Mouse (Mus musculus): ENCODE data around the gene Brd2. TPM values are rescaled to one million over a fixed set of nuclear protein-coding genes. Genes with fewer than 3 reads are reported as not detected.

Brd2 gene
- polyA plus RNA-seq, 1 experiment from 2014 or later = 97.8 TPM

DNA sequence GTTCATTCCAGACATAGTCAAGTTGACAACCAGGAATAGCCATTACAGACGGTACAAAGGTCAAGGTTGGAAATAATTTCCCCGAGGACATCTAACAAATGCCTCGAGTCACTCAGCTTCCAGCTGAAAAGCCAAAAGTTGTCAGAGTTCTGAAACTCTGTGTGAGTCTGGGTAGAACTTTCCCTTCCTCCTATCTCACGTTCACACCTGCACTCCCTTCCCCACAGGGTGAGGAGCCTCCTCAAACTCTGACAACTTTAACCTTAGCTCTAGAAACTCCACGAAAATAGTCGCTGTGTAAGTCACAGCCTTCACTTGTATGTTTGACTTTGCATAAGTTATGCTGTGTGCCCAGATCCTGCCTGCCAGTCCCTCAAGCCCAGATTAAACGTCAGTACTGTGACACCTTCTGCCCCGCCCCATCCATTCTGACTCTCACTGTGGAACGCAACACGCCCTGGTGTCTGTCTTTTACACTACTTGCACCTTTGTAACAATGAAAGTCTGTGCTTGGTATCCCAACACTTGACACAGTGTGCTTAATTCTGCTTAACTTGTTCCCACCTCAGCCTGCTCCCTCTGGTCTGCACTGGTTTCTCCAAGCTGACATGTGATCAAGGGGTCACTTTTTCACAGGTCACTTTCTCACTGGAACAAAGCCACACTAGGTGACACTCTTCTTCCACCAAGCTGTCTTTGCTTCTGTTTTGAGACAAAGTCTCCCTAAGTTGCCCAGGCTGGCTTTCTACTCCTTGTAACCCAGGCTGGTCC is 23.5 kb downstream of the Brd2 start:
- H3K4me2 ChIP-seq (ENCODE audit: low read depth, low read length) = no peak overlapping the region
- H3K9ac ChIP-seq (ENCODE audit: low read length) = no peak overlapping the region
- no peaks in the 10 kb centered on the region for H3K4me1 ChIP-seq (replicated peaks; ENCODE audit: control insufficient read depth, insufficient read depth, low read length)
- H3K9me3 ChIP-seq (ENCODE audit: control insufficient read depth, low read length) = no peaks in the 10 kb centered on the region
- H3K4me3 ChIP-seq (ENCODE audit: low read length) = no peak overlapping the region
- ATAC-seq (ENCODE audit: low read depth) = no peak
- no peak overlapping the region for H3K27ac ChIP-seq (ENCODE audit: low read length)
- no peaks in the 10 kb centered on the region for H3K27me3 ChIP-seq (ENCODE audit: control insufficient read depth, insufficient read depth, low read depth, low read length)
- WGBS = 29% methylated on average over 10 of the region's 10 CpGs
- H3K36me3 ChIP-seq (ENCODE audit: control insufficient read depth, insufficient read depth, low read length) = no peaks in the 10 kb centered on the region

DNA sequence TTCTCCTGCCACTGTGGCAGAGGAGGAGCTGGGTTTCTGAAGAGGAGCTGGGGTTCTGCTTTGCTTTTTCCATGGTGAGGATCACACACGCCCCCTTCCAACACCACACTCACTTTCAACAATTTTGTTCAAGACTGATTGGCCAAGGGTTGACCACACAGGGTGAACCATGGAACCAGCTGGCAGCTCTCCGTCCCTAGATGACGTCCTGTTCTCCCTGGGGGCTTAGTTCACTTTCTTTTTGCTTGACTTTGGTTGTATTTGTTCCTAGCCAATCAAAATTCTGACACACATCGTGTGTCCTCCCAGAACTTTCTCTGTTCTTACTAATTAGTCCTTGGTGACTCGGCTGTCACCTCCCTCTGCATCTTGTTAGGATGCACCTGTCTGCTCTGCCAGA is 25.2 kb downstream of the Brd2 start:
- Histone ChIP-seq H3K27me3 (ENCODE audit: control insufficient read depth, insufficient read depth, low read depth, low read length) (no peaks in the 10 kb centered on the region), H3K9me3 (ENCODE audit: control insufficient read depth, low read length) (no peaks in the 10 kb centered on the region), H3K4me2 (ENCODE audit: low read depth, low read length) (no peak overlapping the region), H3K4me3 (ENCODE audit: low read length) (no peak overlapping the region), H3K4me1 (replicated peaks; ENCODE audit: control insufficient read depth, insufficient read depth, low read length) (no peaks in the 10 kb centered on the region), H3K36me3 (ENCODE audit: control insufficient read depth, insufficient read depth, low read length) (no peaks in the 10 kb centered on the region), H3K9ac (ENCODE audit: low read length) (no peak overlapping the region), H3K27ac (ENCODE audit: low read length) (no peak overlapping the region)
- 71% methylated on average over 5 of the region's 5 CpGs for WGBS
- no peak for ATAC-seq (ENCODE audit: low read depth)

DNA sequence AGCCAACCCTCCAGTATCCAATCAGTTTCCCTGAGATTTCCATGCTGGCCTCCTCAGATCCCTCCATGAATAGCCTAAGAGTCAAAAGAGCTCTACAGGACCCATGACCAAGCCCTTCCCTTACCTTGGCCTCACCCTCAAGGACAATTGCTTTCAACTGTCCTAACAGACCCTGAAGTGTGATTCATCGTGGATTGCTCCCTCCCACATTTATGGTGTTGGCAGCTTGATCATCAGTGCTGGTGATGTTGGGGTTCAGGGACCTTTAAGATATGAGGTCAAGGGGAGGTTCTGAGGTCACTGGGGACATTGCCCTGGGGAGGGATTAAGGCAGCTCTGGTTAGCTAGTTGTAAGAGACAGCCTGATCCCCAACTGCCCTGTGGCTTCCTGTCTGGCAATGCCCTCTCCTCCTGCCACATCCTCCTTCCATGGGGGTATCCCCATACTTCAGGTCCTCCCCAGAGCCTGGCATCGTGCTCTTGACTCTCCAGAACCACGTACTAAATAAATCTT is 25.9 kb downstream of the Brd2 start:
- H3K4me3 ChIP-seq (ENCODE audit: low read length) = no peak overlapping the region
- H3K9me3 ChIP-seq (ENCODE audit: control insufficient read depth, low read length) = no peaks in the 10 kb centered on the region
- 68% methylated on average over 3 of the region's 3 CpGs for WGBS
- H3K27ac ChIP-seq (ENCODE audit: low read length) = no peak overlapping the region
- no peak for ATAC-seq (ENCODE audit: low read depth)
- H3K4me1 ChIP-seq (replicated peaks; ENCODE audit: control insufficient read depth, insufficient read depth, low read length) = no peaks in the 10 kb centered on the region
- no peaks in the 10 kb centered on the region for H3K27me3 ChIP-seq (ENCODE audit: control insufficient read depth, insufficient read depth, low read depth, low read length)
- H3K9ac ChIP-seq (ENCODE audit: low read length) = no peak overlapping the region
- no peaks in the 10 kb centered on the region for H3K36me3 ChIP-seq (ENCODE audit: control insufficient read depth, insufficient read depth, low read length)
- H3K4me2 ChIP-seq (ENCODE audit: low read depth, low read length) = no peak overlapping the region

DNA sequence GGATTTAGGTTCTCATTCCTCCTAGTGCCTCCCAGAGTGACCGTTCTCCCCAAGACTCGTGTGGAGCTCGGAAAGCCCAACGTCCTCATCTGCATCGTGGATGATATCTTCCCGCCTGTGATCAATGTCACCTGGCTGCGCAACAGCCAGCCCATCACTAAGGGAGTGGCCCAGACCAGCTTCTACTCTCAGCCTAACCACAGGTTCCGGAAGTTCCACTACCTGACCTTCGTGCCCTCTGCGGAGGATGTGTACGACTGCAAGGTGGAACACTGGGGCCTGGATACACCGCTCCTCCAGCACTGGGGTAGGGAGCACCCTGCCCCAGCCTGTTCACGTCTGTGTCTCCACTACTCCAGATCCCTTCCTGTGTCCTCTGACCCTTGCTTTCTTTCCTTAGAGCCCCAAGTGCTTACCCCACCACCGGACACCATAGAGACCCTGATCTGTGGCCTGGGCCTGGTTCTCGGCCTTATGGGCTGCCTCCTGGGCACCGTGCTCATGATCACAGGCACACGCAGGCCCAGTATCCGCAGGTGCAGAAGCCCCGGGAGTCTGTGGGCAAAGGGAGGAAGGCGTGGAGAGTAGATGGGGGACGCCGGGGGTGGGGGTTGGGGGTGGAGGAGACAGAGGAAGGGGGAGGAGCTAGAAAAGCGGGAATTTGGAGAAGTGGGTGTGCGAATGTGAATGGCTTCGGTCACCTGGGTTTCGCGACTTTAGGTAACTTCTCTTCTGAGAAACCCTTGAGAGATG is 28.0 kb downstream of the Brd2 start:
- no peaks in the 10 kb centered on the region for H3K27me3 ChIP-seq (ENCODE audit: control insufficient read depth, insufficient read depth, low read depth, low read length)
- WGBS = 75% methylated on average over 27 of the region's 27 CpGs

DNA sequence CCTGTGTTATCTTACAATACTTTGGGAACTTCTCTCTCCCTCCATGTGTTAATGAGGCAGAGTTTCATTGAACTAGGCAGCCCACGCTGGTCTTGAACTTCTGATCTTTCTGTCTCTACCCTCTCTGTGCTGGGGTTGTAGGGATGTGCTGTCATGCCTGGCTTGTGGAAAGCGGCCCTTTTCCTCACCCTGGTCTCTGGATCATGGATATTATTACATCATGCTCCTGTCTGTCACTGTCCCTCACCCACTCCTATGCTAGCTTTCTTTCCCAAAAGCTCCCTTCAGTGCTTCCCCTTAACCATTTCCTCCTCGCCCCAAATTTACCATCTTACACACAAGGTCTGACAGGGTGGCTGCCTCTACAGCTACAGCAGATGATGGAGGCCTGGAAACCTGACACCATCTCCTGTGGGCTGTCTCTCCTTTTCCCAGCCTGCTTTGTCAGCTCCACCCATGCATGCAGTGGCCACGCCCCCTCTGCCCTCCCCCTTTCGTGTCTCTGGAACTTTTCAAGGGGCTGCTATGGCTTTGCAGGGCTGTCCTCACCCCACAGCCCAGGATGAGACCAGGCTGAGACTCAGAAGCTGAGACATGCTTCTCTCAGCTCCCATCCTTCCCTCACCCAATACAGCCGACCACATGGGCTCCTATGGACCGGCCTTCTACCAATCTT is 29.1 kb downstream of the Brd2 start:
- Histone ChIP-seq H3K9ac (ENCODE audit: low read length) (no peak overlapping the region), H3K4me2 (ENCODE audit: low read depth, low read length) (no peak overlapping the region), H3K27ac (ENCODE audit: low read length) (no peak overlapping the region), H3K9me3 (ENCODE audit: control insufficient read depth, low read length) (no peaks in the 10 kb centered on the region), H3K27me3 (ENCODE audit: control insufficient read depth, insufficient read depth, low read depth, low read length) (no peaks in the 10 kb centered on the region), H3K36me3 (ENCODE audit: control insufficient read depth, insufficient read depth, low read length) (no peaks in the 10 kb centered on the region), H3K4me1 (replicated peaks; ENCODE audit: control insufficient read depth, insufficient read depth, low read length) (no peaks in the 10 kb centered on the region), H3K4me3 (ENCODE audit: low read length) (no peak overlapping the region)
- peak; percentile 77 for ATAC-seq (ENCODE audit: low read depth)
- 28% methylated on average over 7 of the region's 7 CpGs for WGBS

More for the DNA sequence above, 28.0 kb downstream of the Brd2 start:
- no peak for ATAC-seq (ENCODE audit: low read depth)
- no peak overlapping the region for H3K4me3 ChIP-seq (ENCODE audit: low read length)
- no peaks in the 10 kb centered on the region for H3K4me1 ChIP-seq (replicated peaks; ENCODE audit: control insufficient read depth, insufficient read depth, low read length)
- no peak overlapping the region for H3K4me2 ChIP-seq (ENCODE audit: low read depth, low read length)
- H3K27ac ChIP-seq (ENCODE audit: low read length) = no peak overlapping the region
- H3K9me3 ChIP-seq (ENCODE audit: control insufficient read depth, low read length) = no peaks in the 10 kb centered on the region
- H3K9ac ChIP-seq (ENCODE audit: low read length) = no peak overlapping the region
- no peaks in the 10 kb centered on the region for H3K36me3 ChIP-seq (ENCODE audit: control insufficient read depth, insufficient read depth, low read length)

DNA sequence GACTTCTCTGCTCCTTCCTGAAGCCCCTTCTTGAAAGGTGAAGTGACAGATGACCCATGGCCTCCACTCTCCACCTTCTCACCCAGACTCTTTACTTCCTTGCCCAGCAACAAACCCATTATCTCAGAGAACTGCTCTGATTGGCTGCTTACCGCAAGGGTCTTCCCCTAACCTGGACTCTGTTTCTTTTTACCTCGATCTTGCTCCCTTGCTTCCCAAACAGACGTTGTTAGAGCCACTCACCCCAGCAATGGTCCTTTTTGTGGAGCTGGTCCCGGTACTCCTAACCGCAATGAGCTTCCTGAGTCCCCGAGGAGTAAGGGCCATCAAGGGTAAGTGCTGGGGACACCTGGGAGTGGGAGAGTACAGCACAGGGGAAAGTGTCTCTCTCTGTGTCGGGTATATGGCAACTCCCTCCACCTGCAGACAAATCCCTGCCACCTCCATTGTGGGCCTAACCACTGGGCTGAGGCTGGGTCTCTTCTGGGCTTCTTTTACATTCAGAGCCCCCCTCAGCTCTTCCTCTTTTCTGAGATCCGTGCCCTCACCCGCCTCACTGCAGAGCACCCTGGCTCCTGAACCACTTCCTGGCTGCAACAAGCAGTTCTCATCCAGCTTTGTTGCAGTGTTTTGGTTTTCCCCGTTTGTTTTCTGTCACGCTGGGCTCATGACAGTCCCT is 30.1 kb downstream of the Brd2 start, which contains the start of gene H2-Oa:
Gene H2-Oa (plus strand): TSS at position 144 of the 679 bp plus-strand sequence.
- Histone ChIP-seq H3K4me1 (replicated peaks; ENCODE audit: control insufficient read depth, insufficient read depth, low read length) (no peaks in the 10 kb centered on the region), H3K27ac (ENCODE audit: low read length) (no peak within 1 kb of the TSS), H3K9ac (ENCODE audit: low read length) (no peak within 1 kb of the TSS), H3K9me3 (ENCODE audit: control insufficient read depth, low read length) (no peaks in the 10 kb centered on the region), H3K36me3 (ENCODE audit: control insufficient read depth, insufficient read depth, low read length) (no peaks in the 10 kb centered on the region), H3K4me2 (ENCODE audit: low read depth, low read length) (no peak within 1 kb of the TSS), H3K4me3 (ENCODE audit: low read length) (no peak within 1 kb of the TSS), H3K27me3 (ENCODE audit: control insufficient read depth, insufficient read depth, low read depth, low read length) (no peaks in the 10 kb centered on the region)
- WGBS = 31% methylated on average over 11 of the region's 11 CpGs
- ATAC-seq (ENCODE audit: low read depth) = no peak

DNA sequence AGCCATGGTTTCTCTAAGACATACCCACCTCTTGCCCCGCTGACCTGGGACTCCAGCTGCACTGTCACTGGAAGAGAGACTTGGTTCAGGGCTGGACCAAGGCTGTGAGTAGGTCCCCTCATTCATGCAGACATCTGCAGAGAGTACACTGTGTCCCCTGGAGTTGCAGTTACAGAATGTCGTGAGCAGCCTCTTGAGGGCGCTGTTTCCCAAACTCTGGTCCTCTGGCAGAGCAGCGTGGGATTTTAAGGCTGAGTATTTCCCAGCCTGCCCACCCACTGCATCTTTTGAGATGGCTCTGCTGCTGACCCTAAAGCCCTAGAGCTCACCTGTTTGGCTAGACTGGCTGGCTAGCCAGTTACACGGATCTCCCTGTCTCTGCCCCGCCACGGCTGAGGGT is 31.5 kb downstream of the Brd2 start:
- Histone ChIP-seq H3K36me3 (ENCODE audit: control insufficient read depth, insufficient read depth, low read length) (no peaks in the 10 kb centered on the region), H3K27ac (ENCODE audit: low read length) (no peak overlapping the region)
- 55% methylated on average over 7 of the region's 7 CpGs for WGBS

DNA sequence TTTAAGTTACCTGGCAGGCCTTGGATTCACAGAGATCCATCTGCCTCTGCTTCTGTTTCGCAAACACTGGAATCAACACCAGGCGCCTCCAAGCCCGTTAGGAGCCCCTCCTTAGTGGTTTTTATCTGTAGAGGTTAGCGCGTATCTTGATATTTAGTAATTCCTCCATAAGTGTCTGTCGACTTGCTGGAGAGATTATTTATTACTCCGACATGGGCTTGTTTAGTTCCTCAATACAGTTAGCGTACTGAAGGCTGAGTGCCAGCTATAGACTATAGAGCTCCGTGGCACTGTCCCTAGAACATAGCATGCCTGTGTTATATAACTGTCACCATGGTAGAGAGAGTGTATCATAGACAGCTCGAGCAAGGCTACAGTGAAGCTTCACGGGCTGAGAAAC is 34.3 kb downstream of the Brd2 start:
- ATAC-seq (ENCODE audit: low read depth) = no peak
- Histone ChIP-seq H3K27me3 (ENCODE audit: control insufficient read depth, insufficient read depth, low read depth, low read length) (no peaks in the 10 kb centered on the region), H3K36me3 (ENCODE audit: control insufficient read depth, insufficient read depth, low read length) (no peaks in the 10 kb centered on the region), H3K4me2 (ENCODE audit: low read depth, low read length) (no peak overlapping the region), H3K9ac (ENCODE audit: low read length) (no peak overlapping the region), H3K4me1 (replicated peaks; ENCODE audit: control insufficient read depth, insufficient read depth, low read length) (no peaks in the 10 kb centered on the region), H3K4me3 (ENCODE audit: low read length) (no peak overlapping the region), H3K9me3 (ENCODE audit: control insufficient read depth, low read length) (no peaks in the 10 kb centered on the region), H3K27ac (ENCODE audit: low read length) (no peak overlapping the region)
- WGBS = 66% methylated on average over 11 of the region's 11 CpGs

More for the DNA sequence above, 31.5 kb downstream of the Brd2 start:
- no peaks in the 10 kb centered on the region for H3K9me3 ChIP-seq (ENCODE audit: control insufficient read depth, low read length)
- no peaks in the 10 kb centered on the region for H3K27me3 ChIP-seq (ENCODE audit: control insufficient read depth, insufficient read depth, low read depth, low read length)
- no peak overlapping the region for H3K4me3 ChIP-seq (ENCODE audit: low read length)
- no peaks in the 10 kb centered on the region for H3K4me1 ChIP-seq (replicated peaks; ENCODE audit: control insufficient read depth, insufficient read depth, low read length)
- H3K9ac ChIP-seq (ENCODE audit: low read length) = no peak overlapping the region
- no peak for ATAC-seq (ENCODE audit: low read depth)
- H3K4me2 ChIP-seq (ENCODE audit: low read depth, low read length) = no peak overlapping the region
